Mouse (Mus musculus) heart, postnatal 0 days (tissue): Measurements from ENCODE around the gene Tnfrsf1a. TPM values are rescaled to one million over a fixed set of nuclear protein-coding genes. Genes with fewer than 3 reads are reported as not detected.

Experiments used
- ATAC-seq: fragments of 200-750 bp; cut with Nextera tagmentation; 2 replicates; pipeline ENCODE4 v1.8.0; 2017; ENCODE audit warnings: low read depth, moderate number of reproducible peaks, moderate library complexity; ENCODE audit not compliant: insufficient read depth
- DNase-seq: peaks from one replicate; pipeline ENCODE4 v3.0.0-alpha.2; 2016; ENCODE audit warnings: low spot score
- H3K27ac ChIP-seq: fragments of 300-500 bp; sonication (generic); 2 replicates; pipeline ENCODE4 v1.5.1; 2014; ENCODE audit warnings: low read depth, mild to moderate bottlenecking
- H3K27me3 ChIP-seq: fragments of 300-500 bp; sonication (generic); 2 replicates; pipeline ENCODE4 v1.6.1; 2014; ENCODE audit warnings: low read length, mixed read lengths; ENCODE audit not compliant: control insufficient read depth, insufficient read depth
- H3K36me3 ChIP-seq: fragments of 300-500 bp; sonication (generic); replicated peaks from 2 replicates; pipeline ENCODE4 v1.6.1; 2014; ENCODE audit warnings: low read length, mixed read lengths; ENCODE audit not compliant: control insufficient read depth, insufficient read depth
- H3K4me1 ChIP-seq: fragments of 300-500 bp; sonication (generic); 2 replicates; pipeline ENCODE4 v1.6.1; 2014; ENCODE audit warnings: antibody characterized with exemption; ENCODE audit not compliant: control insufficient read depth, insufficient read depth
- H3K4me2 ChIP-seq: fragments of 300-500 bp; sonication (generic); 2 replicates; pipeline ENCODE4 v1.6.1; 2014; ENCODE audit warnings: low read depth, mild to moderate bottlenecking, low read length, moderate library complexity
- H3K4me3 ChIP-seq: fragments of 300-500 bp; sonication (generic); 2 replicates; pipeline ENCODE4 v1.5.1; 2014; ENCODE audit warnings: low read depth, low read length
- H3K9ac ChIP-seq: fragments of 300-500 bp; sonication (generic); replicated peaks from 2 replicates; pipeline ENCODE4 v1.6.1; 2014; ENCODE audit warnings: low read depth, low read length, mixed read lengths
- H3K9me3 ChIP-seq: fragments of 300-500 bp; sonication (generic); replicated peaks from 2 replicates; pipeline ENCODE4 v1.6.1; 2016; ENCODE audit warnings: low read length; ENCODE audit not compliant: control insufficient read depth
- CTCF ChIP-seq: IDR thresholded peaks from 2 replicates; pipeline ENCODE4 v1.5.1; 2016; ENCODE audit warnings: antibody characterized with exemption, control low read depth, low read depth
- EP300 ChIP-seq: IDR thresholded peaks from 2 replicates; pipeline ENCODE4 v1.6.1; 2016; ENCODE audit warnings: antibody characterized with exemption, low read depth
- WGBS: fragments of 180-500 bp; shearing (Covaris S2); extraction: QIAGEN DNeasy Blood & Tissue Kit; methylation state at CpG from one replicate; pipeline ENCODE4 v1.1.7; 2014; 5-methylcytosine and 5-hydroxymethylcytosine counted together
- polyA plus RNA-seq: library from polyadenylated mRNA; unstranded; fragments of >200 nt; fragmentation: Nextera tagmentation; extraction: Ambion mirVana; gene quantifications from 2 replicates; pipeline ENCODE4 v1.2.1, GENCODE M21; 2015
- total RNA-seq: library from RNA; depleted of rRNA; stranded (reverse); fragments of >200 nt; gene quantifications from 2 replicates; pipeline ENCODE4 v1.2.3, GENCODE M21; 2014; ENCODE audit warnings: low replicate concordance

The Tnfrsf1a gene
- total and polyA plus RNA-seq, 2 experiments from 2014 or later: 37.1 to 39.8 TPM

DNA sequence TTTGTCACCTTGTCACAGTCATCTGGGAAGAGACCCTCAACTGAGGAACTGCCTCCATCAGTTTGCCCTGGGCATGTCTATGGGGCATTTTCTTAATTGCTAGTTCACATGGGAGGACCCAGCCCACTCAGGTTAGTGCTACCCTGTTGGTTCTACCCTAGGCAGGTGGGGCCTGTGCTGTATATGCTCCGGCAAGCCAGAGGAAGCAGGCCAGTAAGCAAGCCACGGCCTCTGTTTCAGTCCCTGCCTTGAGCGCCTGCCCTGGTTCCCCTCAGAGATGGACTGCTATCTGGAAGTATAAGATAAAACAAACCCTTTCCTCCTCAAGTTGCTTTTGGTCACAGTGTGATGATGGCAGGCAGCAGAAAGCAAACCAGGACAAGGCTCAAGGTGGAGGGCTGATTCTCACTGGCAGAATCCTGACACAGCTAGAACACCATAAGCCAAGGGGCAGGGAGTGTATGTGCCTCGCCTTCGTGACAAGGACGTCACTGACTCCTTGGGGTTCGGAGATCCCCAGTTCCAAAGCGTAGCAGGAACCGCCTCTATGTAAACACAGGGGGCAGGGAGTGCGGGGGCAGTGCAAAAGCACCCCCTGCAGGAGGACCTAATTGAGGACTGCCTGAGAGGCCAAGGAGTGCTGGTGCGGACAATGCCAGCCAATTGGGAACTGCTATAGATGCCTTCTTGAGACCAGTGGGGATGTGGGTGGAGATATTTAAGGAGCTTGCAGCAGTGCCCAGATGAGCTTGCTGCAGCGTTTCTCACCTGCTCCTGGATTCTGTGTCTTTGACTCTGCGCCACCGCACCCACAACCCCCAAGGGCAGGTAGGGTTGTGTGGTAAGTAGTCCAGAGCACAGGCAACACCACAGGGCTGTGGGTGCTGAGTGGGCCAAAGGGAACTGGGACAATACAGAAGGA is 56.6 kb downstream of the Tnfrsf1a start:
- whole genome bisulfite sequencing: 53% methylated on average over 14 of the region's 14 CpGs
- 0 out of 2 replicates have a peak, but pooled peaks cover 4% of the 10 kb centered on the region for H3K27me3 ChIP-seq
- no peak overlapping the region for H3K4me2 ChIP-seq
- H3K4me3 ChIP-seq: no peak overlapping the region
- no peak overlapping the region for H3K27ac ChIP-seq
- TF ChIP-seq EP300 (no peak), CTCF (no peak)
- H3K36me3 ChIP-seq: no peaks in the 10 kb centered on the region
- no peak overlapping the region for H3K9ac ChIP-seq
- DNase-seq (no peak), ATAC-seq (no peak)
- H3K9me3 ChIP-seq: no peaks in the 10 kb centered on the region
- H3K4me1 ChIP-seq: no peaks in the 10 kb centered on the region

DNA sequence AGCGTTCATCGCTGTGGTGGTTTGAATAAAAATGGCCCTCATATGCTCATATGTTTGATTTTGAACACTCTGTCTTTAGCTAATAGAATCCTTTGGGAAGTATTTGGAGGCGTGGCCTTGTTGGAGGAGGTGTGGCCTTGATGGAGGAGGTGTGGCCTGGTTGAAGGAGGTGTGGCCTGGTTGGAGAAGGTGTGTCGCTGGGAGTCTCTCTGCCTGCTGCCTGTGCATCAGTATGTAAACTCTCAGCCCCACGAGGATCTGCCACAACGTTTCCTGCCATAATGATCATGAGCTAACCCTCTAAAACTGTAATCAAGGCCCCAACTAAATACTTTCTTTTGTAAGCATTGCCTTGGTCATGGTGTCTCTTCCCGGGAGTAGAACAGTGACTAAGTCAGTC is 58.1 kb downstream of the Tnfrsf1a start:
- 73% methylated on average over 7 of the region's 7 CpGs for WGBS
- no peak overlapping the region for H3K4me2 ChIP-seq
- 0 out of 2 replicates have a peak, but pooled peaks cover 5% of the 10 kb centered on the region for H3K27me3 ChIP-seq
- DNase-seq (no peak), ATAC-seq (no peak)
- TF ChIP-seq CTCF (no peak), EP300 (no peak)
- no peaks in the 10 kb centered on the region for H3K36me3 ChIP-seq
- H3K9me3 ChIP-seq: no peaks in the 10 kb centered on the region
- H3K4me3 ChIP-seq: no peak overlapping the region
- H3K4me1 ChIP-seq: no peaks in the 10 kb centered on the region
- H3K27ac ChIP-seq: no peak overlapping the region
- no peak overlapping the region for H3K9ac ChIP-seq

DNA sequence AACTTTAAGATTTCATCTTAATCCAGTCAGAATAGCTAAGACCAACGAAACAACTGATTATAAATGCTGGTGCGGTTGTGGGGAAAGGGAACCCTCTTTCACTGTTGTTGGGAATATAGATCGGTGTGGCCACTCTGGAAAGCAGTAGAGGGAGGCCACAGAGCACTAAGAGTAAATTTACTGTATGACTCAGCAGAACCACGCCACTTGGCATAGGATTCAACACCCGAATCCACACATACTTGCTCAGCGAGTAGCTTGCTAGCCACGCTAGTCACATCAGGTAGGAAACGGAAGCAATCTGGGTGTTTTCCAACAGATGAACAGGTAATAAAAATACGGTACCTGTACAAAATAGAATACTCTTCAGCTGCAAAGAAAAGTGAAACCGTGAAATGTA is 58.5 kb downstream of the Tnfrsf1a start:
- no peaks in the 10 kb centered on the region for H3K9me3 ChIP-seq
- TF ChIP-seq EP300: no peak
- TF ChIP-seq CTCF: no peak
- ATAC-seq: no peak
- no peaks in the 10 kb centered on the region for H3K4me1 ChIP-seq
- H3K9ac ChIP-seq: no peak overlapping the region
- no peak for DNase-seq
- 89% methylated on average over 10 of the region's 10 CpGs for WGBS
- H3K27me3 ChIP-seq: 0 out of 2 replicates have a peak, but pooled peaks cover 5% of the 10 kb centered on the region
- no peak overlapping the region for H3K4me3 ChIP-seq
- no peaks in the 10 kb centered on the region for H3K36me3 ChIP-seq
- H3K4me2 ChIP-seq: no peak overlapping the region
- H3K27ac ChIP-seq: no peak overlapping the region

DNA sequence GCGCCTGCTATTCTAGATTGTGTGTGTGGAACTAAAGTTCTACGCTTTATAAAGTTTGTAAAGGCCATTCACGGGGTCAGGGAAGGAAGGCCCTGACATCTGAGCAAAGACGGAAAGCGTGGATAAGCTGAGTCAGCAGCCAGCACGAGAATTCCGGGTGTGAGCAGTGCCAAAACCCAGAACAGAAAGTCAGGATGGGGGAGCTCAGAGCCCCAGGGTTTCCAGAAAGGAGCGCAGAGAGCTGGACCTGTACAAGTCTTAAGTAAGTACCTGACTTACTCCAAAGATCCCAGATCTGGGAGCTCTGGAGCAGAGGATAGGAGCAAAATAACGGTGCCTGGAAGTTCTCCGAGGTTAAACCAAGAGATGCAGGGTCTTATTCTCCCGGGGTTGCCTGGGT is 61.4 kb downstream of the Tnfrsf1a start:
- ATAC-seq (no peak), DNase-seq (no peak)
- Histone ChIP-seq H3K4me1 (no peaks in the 10 kb centered on the region), H3K27ac (no peak overlapping the region), H3K36me3 (no peaks in the 10 kb centered on the region), H3K4me3 (no peak overlapping the region), H3K9ac (no peak overlapping the region), H3K27me3 (0 out of 2 replicates have a peak, but pooled peaks cover 5% of the 10 kb centered on the region), H3K4me2 (no peak overlapping the region), H3K9me3 (no peaks in the 10 kb centered on the region)
- 57% methylated on average over 11 of the region's 11 CpGs for WGBS
- TF ChIP-seq CTCF: no peak

DNA sequence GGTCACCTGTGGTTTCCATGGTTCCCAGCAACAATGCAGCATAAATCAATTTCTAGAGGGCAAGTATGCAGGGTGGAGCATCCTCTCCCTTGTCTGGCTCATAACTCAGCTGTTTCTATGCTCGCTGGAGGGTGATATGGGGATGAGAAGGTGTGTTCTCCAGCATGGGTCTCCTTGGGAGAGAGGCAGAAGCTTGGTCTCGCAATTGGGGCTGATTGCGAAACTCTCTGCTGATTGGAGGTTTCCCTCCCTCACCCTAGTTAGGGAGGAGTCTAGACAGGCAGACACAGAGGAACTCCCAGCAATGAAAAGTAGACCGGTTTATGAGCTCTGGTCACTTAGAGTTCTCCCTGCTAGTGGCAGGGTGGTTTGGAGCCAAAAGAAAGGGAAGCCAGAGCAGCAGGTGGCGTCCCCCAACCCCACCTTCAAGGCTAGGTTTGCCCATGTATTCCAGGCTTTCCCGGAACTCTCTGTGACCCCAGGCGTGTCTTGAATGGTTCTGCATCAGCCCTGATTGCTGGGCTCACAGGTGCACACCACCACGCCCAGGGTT is 61.9 kb downstream of the Tnfrsf1a start:
- ATAC-seq: no peak
- Histone ChIP-seq H3K27me3 (0 out of 2 replicates have a peak, but pooled peaks cover 5% of the 10 kb centered on the region), H3K4me3 (no peak overlapping the region), H3K9ac (no peak overlapping the region), H3K4me1 (no peaks in the 10 kb centered on the region), H3K36me3 (no peaks in the 10 kb centered on the region), H3K9me3 (no peaks in the 10 kb centered on the region), H3K27ac (no peak overlapping the region), H3K4me2 (no peak overlapping the region)
- no peak for DNase-seq
- TF ChIP-seq CTCF (no peak), EP300 (no peak)
- WGBS: 52% methylated on average over 8 of the region's 8 CpGs
